Mouse (Mus musculus) urinary bladder, postnatal 10 days (tissue): ENCODE measurements around the gene Olfr19.
"Not testable (repeated sequence)": the region's sequence is repeated elsewhere in the genome, so short reads cannot be mapped to it uniquely, and the experiment has no call there.

ENCODE experiments used
- DNase-seq: peaks from one replicate; pipeline ENCODE4 v3.0.0; 2022; ENCODE audit warnings: low spot score

Olfr19 gene

GRCm38 (mm10) chr16:16676305-16676704 lies at the start of gene Olfr19:
Gene Olfr19 (minus strand): TSS chr16:16676405.
- DNase-seq = no peak

- DNase-seq = no peak
These were observed 8.8 kb upstream of the Olfr19 start for GRCm38 (mm10) chr16:16684975-16685374.

- DNase-seq = no peak
These were observed 7.8 kb upstream of the Olfr19 start for GRCm38 (mm10) chr16:16684053-16684452.

GRCm38 (mm10) chr16:16664994-16665393 lies 11.2 kb downstream of the Olfr19 start:
- DNase-seq = no peak

GRCm38 (mm10) chr16:16664516-16664915 lies 11.7 kb downstream of the Olfr19 start:
- DNase-seq = not testable (repeated sequence)

GRCm38 (mm10) chr16:16645148-16645547 lies 31.1 kb downstream of the Olfr19 start:
- DNase-seq = no peak

GRCm38 (mm10) chr16:16633730-16634129 lies 42.5 kb downstream of the Olfr19 start:
- no peak for DNase-seq
